Mouse (Mus musculus) lung, postnatal 0 days (tissue): ENCODE results near the gene AL607142.1.

Experiments
- CTCF ChIP-seq: IDR thresholded peaks from 2 replicates; pipeline ENCODE4 v1.5.1; 2016; ENCODE audit warnings: antibody characterized with exemption, mild to moderate bottlenecking
- EP300 ChIP-seq: IDR thresholded peaks from 2 replicates; pipeline ENCODE4 v1.6.1; 2016; ENCODE audit warnings: antibody characterized with exemption, mild to moderate bottlenecking, control low read depth

DNA sequence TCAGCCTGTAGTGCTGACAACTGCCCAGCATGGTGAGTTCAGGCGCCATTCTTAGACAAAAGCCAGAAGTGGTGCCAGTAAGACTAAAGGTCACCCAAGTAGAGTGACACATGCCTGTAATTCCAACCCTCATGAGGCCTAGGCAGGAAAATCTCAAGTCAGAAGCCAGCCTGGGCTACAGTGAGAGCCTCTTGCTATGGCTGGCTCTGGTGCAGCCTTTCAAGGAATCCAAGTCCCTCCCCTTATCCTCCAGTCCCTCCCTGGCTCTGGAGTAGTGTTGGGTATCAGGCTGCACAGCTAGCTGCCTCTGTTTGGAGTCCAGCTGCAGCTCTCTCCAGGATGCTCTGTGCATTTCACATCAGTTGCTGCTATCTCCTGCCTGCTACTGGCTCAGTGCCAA is 77.0 kb downstream of the AL607142.1 start:
- TF ChIP-seq CTCF (no peak), EP300 (no peak)
